Mouse (Mus musculus): ENCODE results near the gene Brca2. TPM values are rescaled to one million over a fixed set of nuclear protein-coding genes. Genes with fewer than 3 reads are reported as not detected.

Gene Brca2
- polyA plus RNA-seq, 1 experiment from 2014 or later = 27.9 TPM

GRCm38 (mm10) chr5:150519551-150519950, 2.9 kb upstream of the Brca2 start:
- no peaks in the 10 kb centered on the region for H3K9me3 ChIP-seq
- peaks cover 13% of the 10 kb centered on the region; the same call in 1 of the 2 replicates for H3K4me1 ChIP-seq
- H3K4me3 ChIP-seq = no peak overlapping the region
- no peaks in the 10 kb centered on the region for H3K36me3 ChIP-seq
- H3K27ac ChIP-seq = no peak overlapping the region
- 87% methylated on average over 1 of the region's 1 CpGs for WGBS
- no peak for DNase-seq (ENCODE audit: low spot score)
- peaks cover 6% of the 10 kb centered on the region; the same call in 1 of the 2 replicates for H3K27me3 ChIP-seq (ENCODE audit: insufficient read depth, poor library complexity, severe bottlenecking)

GRCm38 (mm10) chr5:150522867-150523234, 421 bp downstream of the Brca2 start:
- Histone ChIP-seq H3K36me3 (peaks cover 3% of the 10 kb centered on the region; the same call in 1 of the 2 replicates), H3K4me3 (peak overlapping the region; percentile 90), H3K9me3 (no peaks in the 10 kb centered on the region), H3K27me3 (ENCODE audit: insufficient read depth, poor library complexity, severe bottlenecking) (no peaks in the 10 kb centered on the region), H3K27ac (peak overlapping the region; percentile 98), H3K4me1 (peaks cover 13% of the 10 kb centered on the region; the same call in 1 of the 2 replicates)
- DNase-seq (ENCODE audit: low spot score) = no peak
- 10% methylated on average over 11 of the region's 11 CpGs for WGBS

- 76% methylated on average over 2 of the region's 2 CpGs for WGBS
- Histone ChIP-seq H3K27me3 (ENCODE audit: insufficient read depth, poor library complexity, severe bottlenecking) (no peaks in the 10 kb centered on the region), H3K4me1 (peaks cover 13% of the 10 kb centered on the region; the same call in 1 of the 2 replicates), H3K9me3 (no peaks in the 10 kb centered on the region), H3K4me3 (no peak overlapping the region), H3K36me3 (peaks cover 11% of the 10 kb centered on the region; the same call in 1 of the 2 replicates), H3K27ac (no peak overlapping the region)
- DNase-seq (ENCODE audit: low spot score) = no peak
Measured at GRCm38 (mm10) chr5:150525239-150525638, 2.8 kb downstream of the Brca2 start.

GRCm38 (mm10) chr5:150541302-150541701, 18.9 kb downstream of the Brca2 start:
- Histone ChIP-seq H3K27me3 (ENCODE audit: insufficient read depth, poor library complexity, severe bottlenecking) (no peaks in the 10 kb centered on the region), H3K27ac (no peak overlapping the region), H3K4me1 (no peaks in the 10 kb centered on the region), H3K4me3 (no peak overlapping the region), H3K36me3 (peaks cover 39% of the 10 kb centered on the region), H3K9me3 (no peaks in the 10 kb centered on the region)
- WGBS = 94% methylated on average over 1 of the region's 1 CpGs
- no peak for DNase-seq (ENCODE audit: low spot score)

- WGBS = 89% methylated on average over 2 of the region's 2 CpGs
- no peak for DNase-seq (ENCODE audit: low spot score)
- no peak overlapping the region for H3K4me3 ChIP-seq
- H3K36me3 ChIP-seq = peaks cover 25% of the 10 kb centered on the region
- H3K9me3 ChIP-seq = no peaks in the 10 kb centered on the region
- H3K27me3 ChIP-seq (ENCODE audit: insufficient read depth, poor library complexity, severe bottlenecking) = no peaks in the 10 kb centered on the region
- no peaks in the 10 kb centered on the region for H3K4me1 ChIP-seq
- no peak overlapping the region for H3K27ac ChIP-seq
Measured at GRCm38 (mm10) chr5:150543184-150543583, 20.8 kb downstream of the Brca2 start.

GRCm38 (mm10) chr5:150551637-150552036, 29.2 kb downstream of the Brca2 start:
- Histone ChIP-seq H3K27me3 (ENCODE audit: insufficient read depth, poor library complexity, severe bottlenecking) (no peaks in the 10 kb centered on the region), H3K4me1 (no peaks in the 10 kb centered on the region), H3K36me3 (peaks cover 66% of the 10 kb centered on the region), H3K27ac (no peak overlapping the region), H3K9me3 (no peaks in the 10 kb centered on the region), H3K4me3 (no peak overlapping the region)
- WGBS = 77% methylated on average over 3 of the region's 3 CpGs
- no peak for DNase-seq (ENCODE audit: low spot score)

- H3K36me3 ChIP-seq = peaks cover 74% of the 10 kb centered on the region
- no peaks in the 10 kb centered on the region for H3K4me1 ChIP-seq
- no peaks in the 10 kb centered on the region for H3K27me3 ChIP-seq (ENCODE audit: insufficient read depth, poor library complexity, severe bottlenecking)
- H3K4me3 ChIP-seq = no peak overlapping the region
- no peaks in the 10 kb centered on the region for H3K9me3 ChIP-seq
- H3K27ac ChIP-seq = 0 out of 2 replicates have a peak overlapping the region, but pooled peaks have one; percentile 29
- DNase-seq (ENCODE audit: low spot score) = no peak
- WGBS = 72% methylated on average over 6 of the region's 6 CpGs
Measured at GRCm38 (mm10) chr5:150559519-150560103, 37.2 kb downstream of the Brca2 start.

GRCm38 (mm10) chr5:150560851-150561250, 38.4 kb downstream of the Brca2 start:
- no peaks in the 10 kb centered on the region for H3K9me3 ChIP-seq
- WGBS = 96% methylated on average over 5 of the region's 5 CpGs
- no peak overlapping the region for H3K4me3 ChIP-seq
- no peak for DNase-seq (ENCODE audit: low spot score)
- no peak overlapping the region for H3K27ac ChIP-seq
- H3K4me1 ChIP-seq = no peaks in the 10 kb centered on the region
- H3K36me3 ChIP-seq = peaks cover 69% of the 10 kb centered on the region
- H3K27me3 ChIP-seq (ENCODE audit: insufficient read depth, poor library complexity, severe bottlenecking) = no peaks in the 10 kb centered on the region

- peaks cover 72% of the 10 kb centered on the region for H3K36me3 ChIP-seq
- no peaks in the 10 kb centered on the region for H3K4me1 ChIP-seq
- no peak for DNase-seq (ENCODE audit: low spot score)
- no peaks in the 10 kb centered on the region for H3K9me3 ChIP-seq
- no peaks in the 10 kb centered on the region for H3K27me3 ChIP-seq (ENCODE audit: insufficient read depth, poor library complexity, severe bottlenecking)
- no peak overlapping the region for H3K4me3 ChIP-seq
- H3K27ac ChIP-seq = no peak overlapping the region
Measured at GRCm38 (mm10) chr5:150561376-150561775, 38.9 kb downstream of the Brca2 start.

GRCm38 (mm10) chr5:150561783-150562182, 39.4 kb downstream of the Brca2 start:
- H3K4me3 ChIP-seq = no peak overlapping the region
- H3K27me3 ChIP-seq (ENCODE audit: insufficient read depth, poor library complexity, severe bottlenecking) = no peaks in the 10 kb centered on the region
- WGBS = 82% methylated on average over 5 of the region's 5 CpGs
- no peaks in the 10 kb centered on the region for H3K4me1 ChIP-seq
- no peaks in the 10 kb centered on the region for H3K9me3 ChIP-seq
- no peak overlapping the region for H3K27ac ChIP-seq
- peaks cover 74% of the 10 kb centered on the region for H3K36me3 ChIP-seq
- no peak for DNase-seq (ENCODE audit: low spot score)

GRCm38 (mm10) chr5:150564426-150564825, 42.0 kb downstream of the Brca2 start:
- Histone ChIP-seq H3K27ac (no peak overlapping the region), H3K9me3 (no peaks in the 10 kb centered on the region), H3K36me3 (peaks cover 77% of the 10 kb centered on the region), H3K27me3 (ENCODE audit: insufficient read depth, poor library complexity, severe bottlenecking) (no peaks in the 10 kb centered on the region), H3K4me1 (no peaks in the 10 kb centered on the region), H3K4me3 (no peak overlapping the region)
- DNase-seq (ENCODE audit: low spot score) = no peak
- WGBS = 89% methylated on average over 6 of the region's 6 CpGs

GRCm38 (mm10) chr5:150566226-150566625, 43.8 kb downstream of the Brca2 start:
- Histone ChIP-seq H3K9me3 (no peaks in the 10 kb centered on the region), H3K36me3 (peaks cover 81% of the 10 kb centered on the region), H3K4me3 (no peak overlapping the region), H3K27me3 (ENCODE audit: insufficient read depth, poor library complexity, severe bottlenecking) (no peaks in the 10 kb centered on the region), H3K4me1 (no peaks in the 10 kb centered on the region), H3K27ac (no peak overlapping the region)
- WGBS = 69% methylated on average over 3 of the region's 3 CpGs
- no peak for DNase-seq (ENCODE audit: low spot score)

- H3K4me1 ChIP-seq = no peaks in the 10 kb centered on the region
- no peak overlapping the region for H3K4me3 ChIP-seq
- no peaks in the 10 kb centered on the region for H3K9me3 ChIP-seq
- no peaks in the 10 kb centered on the region for H3K27me3 ChIP-seq (ENCODE audit: insufficient read depth, poor library complexity, severe bottlenecking)
- H3K27ac ChIP-seq = no peak overlapping the region
- peaks cover 75% of the 10 kb centered on the region for H3K36me3 ChIP-seq
- WGBS = 94% methylated on average over 5 of the region's 5 CpGs
- DNase-seq (ENCODE audit: low spot score) = peak; percentile 7
Measured at GRCm38 (mm10) chr5:150566971-150567370, 44.5 kb downstream of the Brca2 start.
